Mouse (Mus musculus) c-Kit-positive CD71-positive TER-119-positive erythroid progenitor cells, embryonic 14.5 days (primary cell): Measurements from ENCODE around the gene Gm5622.
"Not testable (repeated sequence)": the region's sequence is repeated elsewhere in the genome, so short reads cannot be mapped to it uniquely, and the experiment has no call there.

Source experiments
- DNase-seq: peaks from one replicate; pipeline ENCODE4 v3.0.0-alpha.2; 2013; ENCODE audit warnings: low spot score

The Gm5622 gene

GRCm38 (mm10) chr14:51552490-51552889 is at the start of gene Gm5622:
Gm5622 (plus strand) TSS chr14:51552790.
- DNase-seq: no peak

GRCm38 (mm10) chr14:51507416-51507815 is 45.2 kb upstream of the Gm5622 start:
- DNase-seq: no peak

- not testable (repeated sequence) for DNase-seq
Measured at GRCm38 (mm10) chr14:51573963-51574362, 21.4 kb downstream of the Gm5622 start, which contains the start of gene Gm17175. Gm17175 (minus strand) TSS chr14:51574063.

GRCm38 (mm10) chr14:51592039-51592438 is 39.4 kb downstream of the Gm5622 start, which contains the start of gene Gm17174:
Gm17174 (minus strand) TSS chr14:51592139.
- DNase-seq: not testable (repeated sequence)

GRCm38 (mm10) chr14:51611210-51611609 is 58.6 kb downstream of the Gm5622 start, which contains the start of gene Gm17078:
Gm17078 (minus strand) TSS chr14:51611310.
- no peak for DNase-seq

- not testable (repeated sequence) for DNase-seq
Measured at GRCm38 (mm10) chr14:51632426-51632825, 79.8 kb downstream of the Gm5622 start.

GRCm38 (mm10) chr14:51635566-51635965 is 83.0 kb downstream of the Gm5622 start, which contains the start of gene Gm4181:
Gm4181 (minus strand) TSS chr14:51635666.
- DNase-seq: not testable (repeated sequence)

- DNase-seq: no peak
Measured at GRCm38 (mm10) chr14:51677269-51677668, 124.7 kb downstream of the Gm5622 start.

- not testable (repeated sequence) for DNase-seq
Measured at GRCm38 (mm10) chr14:51695368-51695767, 142.8 kb downstream of the Gm5622 start, which contains the start of gene Gm17079. Gm17079 (minus strand) TSS chr14:51695468.
